Mouse (Mus musculus) ES-E14 (cell line): ENCODE data around the gene Padi6. TPM values are rescaled to one million over a fixed set of nuclear protein-coding genes. Genes with fewer than 3 reads are reported as not detected.

Experiments used
- DNase-seq: peaks from one replicate; pipeline ENCODE4 v3.0.0-alpha.2; 2013; ENCODE audit warnings: low read depth, low spot score
- H3K27ac ChIP-seq: 2 replicates; pipeline ENCODE4 v1.5.1; 2012; ENCODE audit warnings: low read depth, mild to moderate bottlenecking, low read length, moderate library complexity, mixed read lengths; ENCODE audit not compliant: poor library complexity, insufficient read depth, severe bottlenecking
- H3K36me3 ChIP-seq: 2 replicates; pipeline ENCODE4 v1.6.1; 2012; ENCODE audit warnings: mild to moderate bottlenecking, low read length, moderate library complexity, mixed read lengths; ENCODE audit not compliant: control insufficient read depth, poor library complexity, insufficient read depth, severe bottlenecking
- H3K4me1 ChIP-seq, 2 experiments: fragments of 150-350 bp in 1 of 2; sonication (generic) in 1 of 2; 2 replicates each; pipeline ENCODE4 v1.6.1; 2012; ENCODE audit warnings: low read length in 2 of 2, mild to moderate bottlenecking in 1 of 2, mixed read lengths in 1 of 2; ENCODE audit not compliant: control insufficient read depth in 2 of 2, insufficient read depth in 2 of 2, poor library complexity in 1 of 2
- H3K4me3 ChIP-seq, 2 experiments: fragments of 150-350 bp in 1 of 2; sonication (generic) in 1 of 2; 2 replicates each; pipeline ENCODE4 v1.5.1; 2012; ENCODE audit warnings: low read length in 2 of 2, low read depth in 1 of 2, mild to moderate bottlenecking in 1 of 2, mixed read lengths in 1 of 2; ENCODE audit not compliant: insufficient read depth in 1 of 2, poor library complexity in 1 of 2, severe bottlenecking in 1 of 2
- H3K9ac ChIP-seq: 2 replicates; pipeline ENCODE4 v1.6.1; 2012; ENCODE audit warnings: low read depth, mild to moderate bottlenecking, low read length, mixed read lengths; ENCODE audit not compliant: poor library complexity, insufficient read depth, severe bottlenecking
- H3K9me3 ChIP-seq: fragments of 150-350 bp; sonication (generic); 2 replicates; pipeline ENCODE4 v1.6.1; 2012; ENCODE audit warnings: low read depth, mild to moderate bottlenecking, low read length; ENCODE audit not compliant: control insufficient read depth, insufficient read depth
- CHD2 ChIP-seq: IDR thresholded peaks from 2 replicates; pipeline ENCODE4 v1.6.1; 2014; ENCODE audit warnings: mild to moderate bottlenecking, low read depth, low read length, inconsistent platforms
- HCFC1 ChIP-seq: IDR thresholded peaks from 2 replicates; pipeline ENCODE4 v1.6.1; 2012; ENCODE audit warnings: low read length, inconsistent platforms, borderline replicate concordance; ENCODE audit not compliant: insufficient read depth
- MAFK ChIP-seq: IDR thresholded peaks from 2 replicates; pipeline ENCODE4 v1.6.1; 2014; ENCODE audit warnings: mild to moderate bottlenecking, low read depth, low read length, inconsistent platforms; ENCODE audit not compliant: insufficient read depth
- ZC3H11A ChIP-seq: IDR thresholded peaks from 2 replicates; pipeline ENCODE4 v1.6.1; 2012; ENCODE audit warnings: low read depth, mild to moderate bottlenecking, inconsistent platforms, low read length, borderline replicate concordance
- ZNF384 ChIP-seq: IDR thresholded peaks from 2 replicates; pipeline ENCODE4 v1.6.1; 2012; ENCODE audit warnings: low read depth, low read length, inconsistent platforms
- in situ Hi-C, 2 experiments: fragments of 600-800 bp; cut with MboI; formaldehyde crosslinking; loops; one replicate each; pipeline ENCODE4 v1.15.1; 2025; ENCODE audit warnings: low sequenced_read_pairs in 2 of 2, inconsistent platforms in 1 of 2; ENCODE audit not compliant: unreplicated experiment in 2 of 2
- total RNA-seq: library from RNA; depleted of rRNA; stranded (reverse); fragments of 300-350 nt; gene quantifications from 2 replicates; pipeline ENCODE4 v1.2.3, GENCODE M21; 2012

Gene Padi6
- total RNA-seq, 1 experiment = 0.09 TPM

GRCm38 (mm10) chr4:140688044-140688825 lies 54.2 kb downstream of the Padi6 start:
- in situ Hi-C loops = no loop called here
- TF ChIP-seq CHD2 = no peak
- TF ChIP-seq ZNF384 = peak; percentile 83
- H3K4me3 ChIP-seq = peak overlapping the region in 1 of 2 experiments; percentile 21; a peak in 1 of 4 replicates

DNA sequence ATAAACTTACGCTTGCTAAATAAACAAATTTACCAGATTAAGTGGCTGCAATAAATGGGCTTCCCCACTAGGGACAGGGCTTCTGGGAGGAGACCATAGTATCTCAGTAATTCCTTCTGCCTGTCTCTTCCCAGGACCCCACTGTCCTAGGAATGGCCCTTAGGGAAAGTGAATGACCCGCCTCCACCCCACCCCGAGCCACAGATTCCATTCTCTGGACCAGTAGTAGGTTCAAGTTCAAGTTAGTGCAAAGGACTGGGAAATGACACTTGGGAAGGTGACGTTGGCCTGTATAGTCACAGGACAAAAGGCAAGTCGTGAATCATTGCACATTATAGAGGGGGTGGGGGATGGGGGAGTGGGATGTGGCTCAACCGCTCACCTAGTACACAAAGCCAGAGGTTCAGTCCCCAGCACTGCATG lies 57.6 kb downstream of the Padi6 start:
- in situ Hi-C loops = no loop called here
- peaks cover 2 to 24% of the 10 kb centered on the region in 2 experiments; a peak in 3 of 4 replicates for H3K4me1 ChIP-seq
- H3K27ac ChIP-seq = peak overlapping the region; percentile 17; the same call in 1 of the 2 replicates
- TF ChIP-seq ZNF384 (no peak), MAFK (no peak), CHD2 (no peak), ZC3H11A (no peak), HCFC1 (no peak)
- H3K9ac ChIP-seq = peak overlapping the region; percentile 9; the same call in 1 of the 2 replicates
- no peaks in the 10 kb centered on the region for H3K36me3 ChIP-seq
- no peak overlapping the region for H3K4me3 ChIP-seq
- no peaks in the 10 kb centered on the region for H3K9me3 ChIP-seq
- no peak for DNase-seq

More at GRCm38 (mm10) chr4:140688044-140688825, 54.2 kb downstream of the Padi6 start:
- H3K9me3 ChIP-seq = no peaks in the 10 kb centered on the region
- peaks cover 5 to 28% of the 10 kb centered on the region in 2 experiments; a peak in 3 of 4 replicates for H3K4me1 ChIP-seq
- H3K9ac ChIP-seq = peak overlapping the region; percentile 60; the same call in 1 of the 2 replicates
- DNase-seq = no peak
- no peaks in the 10 kb centered on the region for H3K36me3 ChIP-seq
- H3K27ac ChIP-seq = peak overlapping the region; percentile 93

DNA sequence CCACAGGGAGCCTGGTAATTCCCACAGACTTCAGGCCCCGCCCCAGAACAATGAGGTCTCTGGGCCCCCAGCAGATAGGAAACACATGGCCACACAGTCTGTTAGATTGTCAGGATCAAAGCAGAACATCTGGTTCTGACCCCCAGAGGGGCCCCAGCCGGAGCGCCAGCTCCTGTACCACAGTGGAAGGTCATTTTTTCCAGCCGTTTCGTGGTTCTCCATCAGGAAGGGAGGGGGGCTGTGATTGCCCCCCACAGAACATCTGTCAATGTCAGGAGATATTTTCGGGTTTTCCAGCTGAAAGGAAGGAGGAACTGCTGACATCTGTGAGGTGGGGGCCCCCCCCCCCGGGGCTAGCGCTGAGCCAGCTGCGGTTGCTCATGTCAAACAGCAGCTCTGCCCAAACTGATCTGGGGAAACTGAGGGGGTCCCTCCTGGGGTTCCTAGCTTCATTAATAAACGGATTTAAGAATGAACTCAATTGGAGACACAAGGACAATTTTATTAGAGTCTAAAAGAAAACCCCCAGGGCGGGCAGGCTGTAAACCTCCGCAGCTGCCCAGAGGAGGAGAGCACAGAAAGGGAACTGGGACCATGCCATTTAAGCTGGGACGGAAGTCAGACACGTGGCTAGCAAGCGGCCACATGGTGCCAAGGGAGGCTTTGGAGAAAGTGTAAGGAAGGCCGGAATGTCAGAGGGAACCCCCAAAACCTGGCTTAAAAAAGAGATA lies 58.1 kb downstream of the Padi6 start:
- DNase-seq = no peak
- in situ Hi-C loops = no loop called here
- TF ChIP-seq CHD2 (no peak), HCFC1 (no peak), ZC3H11A (no peak), MAFK (no peak), ZNF384 (no peak)
- Histone ChIP-seq H3K4me1 (peaks cover 0 to 22% of the 10 kb centered on the region in 2 experiments; a peak in 2 of 4 replicates), H3K4me3 (no peak overlapping the region), H3K9me3 (no peaks in the 10 kb centered on the region), H3K27ac (peak overlapping the region; percentile 17; the same call in 1 of the 2 replicates), H3K9ac (peak overlapping the region; percentile 49; the same call in 1 of the 2 replicates), H3K36me3 (no peaks in the 10 kb centered on the region)

- Histone ChIP-seq H3K4me3 (no peak overlapping the region), H3K36me3 (no peaks in the 10 kb centered on the region), H3K9me3 (no peaks in the 10 kb centered on the region), H3K9ac (no peak overlapping the region), H3K4me1 (peaks cover 0 to 21% of the 10 kb centered on the region in 2 experiments; a peak in 2 of 4 replicates), H3K27ac (no peak overlapping the region)
- no peak for DNase-seq
- no peak for TF ChIP-seq HCFC1
- no peak for TF ChIP-seq CHD2
- no peak for TF ChIP-seq MAFK
- TF ChIP-seq ZC3H11A = no peak
- TF ChIP-seq ZNF384 = no peak
- in situ Hi-C loops = no loop called here
Measured at GRCm38 (mm10) chr4:140683608-140684007, 58.8 kb downstream of the Padi6 start.
